Mouse (Mus musculus) Patski (cell line): ENCODE measurements at regions not wholly inside any gene's neighbourhood (a gene's known extent, or its start where the extent isn't known, plus 50 kb on each side); places are given as distances from the start of the nearest gene placed in this dataset.

Source experiments
- ATAC-seq: fragments of 100-300 bp; one replicate; pipeline ENCODE4 v1.8.0; 2021
- CTCF ChIA-PET: fragments of 350-600 bp; sonication (Branson Sonifier 250); formaldehyde crosslinking; loops from one replicate; lab custom pipeline; 2022; ENCODE audit warnings: inconsistent platforms; lab: Charles Lee
- POLR2A ChIA-PET: fragments of 350-600 bp; sonication (Branson Sonifier 250); formaldehyde crosslinking; loops from one replicate; lab custom pipeline; 2022; ENCODE audit warnings: antibody characterized with exemption, inconsistent platforms; lab: Charles Lee
- DNase-seq: peaks from one replicate; pipeline ENCODE4 v3.0.0-alpha.2; 2011; ENCODE audit warnings: low read depth, low spot score
- H3K27me3 ChIP-seq: fragments of 371-371 bp; one replicate; pipeline ENCODE4 v1.5.1; 2021
- CTCF ChIP-seq: fragments of 100-300 bp; IDR thresholded peaks from one replicate; pipeline ENCODE4 v1.5.1; 2021
- in situ Hi-C: fragments of 300-500 bp; cut with MboI; formaldehyde crosslinking; loops from 3 replicates; pipeline ENCODE4 v1.11.1; 2018; ENCODE audit warnings: low pct_unique_long_range_greater_than_20kb, mixed read lengths

DNA sequence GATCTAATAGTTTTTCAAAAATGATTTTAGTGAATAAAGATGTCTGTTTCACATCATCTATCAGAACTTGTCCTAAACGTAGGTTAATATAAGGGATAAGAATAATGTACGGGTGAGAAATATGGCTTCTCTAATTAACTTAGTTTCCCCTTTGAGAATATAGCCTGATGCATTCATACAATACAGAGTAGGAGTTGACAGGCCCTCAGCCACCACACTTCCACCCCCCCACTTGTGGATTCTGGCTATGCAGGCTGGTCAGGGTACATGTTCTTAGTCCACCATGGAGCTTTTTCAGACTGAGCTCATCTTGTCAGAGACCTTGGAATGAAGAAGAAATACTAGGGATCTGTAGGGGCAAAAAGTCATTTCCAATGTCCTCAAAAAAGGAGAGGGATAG lies 80.1 kb downstream of the Anxa1 start:
- ChIA-PET POLR2A (no interaction called here), CTCF (no interaction called here)
- H3K27me3 ChIP-seq = peaks cover 42% of the 10 kb centered on the region
- TF ChIP-seq CTCF = no peak
- no peak for DNase-seq
- in situ Hi-C loops = no loop called here
- no peak for ATAC-seq

DNA sequence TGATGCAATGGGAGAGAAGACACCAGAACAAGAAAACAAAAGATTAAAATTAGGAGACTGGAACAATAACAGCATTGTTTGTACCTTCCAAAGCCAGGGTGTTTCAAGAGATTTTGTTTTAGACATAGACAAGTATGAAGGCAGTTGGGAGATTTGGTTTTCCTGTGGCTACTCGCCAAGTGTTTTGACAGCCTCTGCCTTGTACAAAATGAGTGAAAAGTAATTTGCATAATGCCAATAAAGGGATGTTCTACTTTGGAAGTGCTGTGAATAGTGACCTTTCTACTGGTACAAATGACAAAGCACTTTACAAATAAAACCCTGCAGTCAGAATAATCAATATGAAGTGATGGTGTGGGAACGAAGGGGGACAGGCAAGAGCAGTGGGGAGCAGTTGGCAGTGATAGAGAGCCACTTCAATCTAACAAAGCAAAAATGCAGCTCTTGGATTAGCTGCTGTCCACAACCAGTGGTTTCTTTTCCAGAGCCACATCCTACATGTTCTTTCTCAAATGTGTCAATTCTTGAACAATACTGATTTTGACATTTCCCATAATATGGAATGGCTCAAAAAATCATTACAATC lies 90.6 kb downstream of the Anxa1 start:
- ChIA-PET CTCF (no interaction called here), POLR2A (no interaction called here)
- no peak for TF ChIP-seq CTCF

DNA sequence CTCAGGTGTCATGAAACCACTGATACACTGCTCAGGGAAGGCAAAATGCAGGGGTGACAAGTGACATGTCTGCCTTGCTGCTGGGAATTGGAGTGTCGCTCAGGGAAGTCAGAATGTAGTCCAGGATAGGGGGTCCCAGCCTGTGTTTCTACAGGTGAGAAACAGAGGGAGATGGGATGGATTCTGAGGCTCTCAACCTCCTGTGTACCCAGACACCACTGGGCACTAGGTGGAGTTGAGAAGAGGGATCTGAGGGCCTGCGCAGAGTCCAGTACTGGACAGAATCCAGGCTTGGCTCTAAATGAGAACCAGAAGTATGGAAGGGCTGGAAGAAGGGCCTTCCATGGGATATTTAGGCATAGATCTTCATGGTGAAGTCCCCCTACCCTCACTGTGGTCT lies 92.3 kb downstream of the Anxa1 start:
- in situ Hi-C loops = no loop called here
- DNase-seq (no peak), ATAC-seq (no peak)
- ChIA-PET CTCF (no interaction called here), POLR2A (no interaction called here)
- no peak for TF ChIP-seq CTCF
- peaks cover 66% of the 10 kb centered on the region for H3K27me3 ChIP-seq

More for the DNA sequence above, 90.6 kb downstream of the Anxa1 start:
- ATAC-seq (no peak), DNase-seq (no peak)
- in situ Hi-C loops = no loop called here
- H3K27me3 ChIP-seq = peaks cover 68% of the 10 kb centered on the region

DNA sequence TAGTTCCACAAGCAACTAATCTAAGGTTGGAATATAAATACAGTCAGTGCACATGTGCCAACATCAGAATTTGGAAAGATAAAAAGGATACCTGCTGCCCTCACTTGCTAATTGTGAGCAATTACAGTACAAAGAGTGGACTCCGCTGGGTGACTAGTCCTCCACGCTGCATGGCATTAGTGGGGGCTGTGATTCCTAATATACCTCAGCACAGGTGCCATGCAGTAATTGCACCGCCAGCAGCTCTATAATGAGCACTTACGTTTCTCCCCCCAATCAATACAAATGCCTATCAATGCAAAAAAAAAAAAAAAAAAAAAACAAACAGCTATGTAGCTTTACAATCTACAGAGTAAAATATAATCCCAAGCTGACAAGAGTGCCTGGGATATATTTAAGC lies 105.6 kb downstream of the Anxa1 start:
- ChIA-PET CTCF (no interaction called here), POLR2A (no interaction called here)
- in situ Hi-C loops = no loop called here
- no peak for DNase-seq
- peaks cover 33% of the 10 kb centered on the region for H3K27me3 ChIP-seq
- ATAC-seq = no peak
- TF ChIP-seq CTCF = no peak

DNA sequence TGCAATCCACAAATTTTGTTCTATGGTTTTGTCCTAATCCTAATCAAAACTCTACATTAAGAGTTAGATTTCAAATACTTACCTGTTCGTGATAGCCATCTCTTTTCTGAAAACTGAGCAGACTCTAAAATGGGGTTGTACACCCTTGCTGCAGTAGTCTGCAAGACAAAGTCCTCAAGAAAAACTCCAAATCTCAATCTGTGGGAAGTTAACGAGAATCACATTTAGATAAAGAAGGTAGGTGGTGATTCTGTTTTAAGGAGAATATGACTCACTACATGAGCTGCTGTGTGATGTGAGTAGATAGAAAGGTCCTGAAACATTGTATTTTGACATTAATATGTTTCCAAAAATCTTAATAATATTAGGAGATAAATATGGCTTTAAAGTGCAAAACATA lies 107.6 kb downstream of the Anxa1 start:
- DNase-seq (no peak), ATAC-seq (no peak)
- H3K27me3 ChIP-seq = peaks cover 41% of the 10 kb centered on the region
- ChIA-PET POLR2A (no interaction called here), CTCF (no interaction called here)
- in situ Hi-C loops = no loop called here
- no peak for TF ChIP-seq CTCF

DNA sequence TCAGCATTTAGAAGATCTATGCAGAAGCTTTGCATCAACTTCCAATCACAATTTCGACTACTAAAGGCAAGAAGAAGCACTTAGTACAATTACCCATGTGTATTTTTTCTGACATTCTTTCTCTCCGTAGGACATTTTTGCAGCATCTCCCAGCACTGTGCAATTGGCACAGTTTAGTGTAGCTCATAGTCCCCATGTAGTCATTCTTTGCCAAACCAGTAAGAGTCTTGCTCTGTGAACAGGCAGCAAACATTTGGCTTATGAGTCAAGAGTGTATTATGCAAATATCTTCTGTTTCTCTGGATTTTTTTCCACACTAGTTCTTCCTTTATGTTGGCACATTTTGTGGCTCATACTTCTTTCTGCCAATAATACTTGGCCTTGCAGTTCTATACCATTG lies 129.2 kb downstream of the Anxa1 start:
- ATAC-seq = no peak
- no peak for TF ChIP-seq CTCF
- ChIA-PET POLR2A (no interaction called here), CTCF (no interaction called here)
- H3K27me3 ChIP-seq = peaks cover 38% of the 10 kb centered on the region
- DNase-seq = no peak
- in situ Hi-C loops = no loop called here

DNA sequence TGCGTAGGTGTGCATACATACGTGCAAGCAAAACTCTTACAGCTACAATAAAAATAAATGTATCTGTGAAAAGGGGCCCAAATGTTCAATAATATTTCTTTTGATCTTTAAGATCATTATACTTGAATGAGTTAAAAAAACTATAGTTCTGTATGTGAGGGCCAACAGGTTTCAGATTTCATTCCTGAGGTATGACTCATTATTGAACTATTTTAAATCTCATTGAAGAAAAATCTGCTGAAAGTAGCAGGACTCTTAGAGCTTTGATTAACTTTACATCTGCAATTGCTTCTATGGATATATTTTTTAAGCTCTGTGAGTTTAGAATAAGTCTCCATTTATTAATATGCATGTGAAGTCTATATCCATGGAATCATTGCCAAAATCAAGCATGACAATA lies 138.6 kb downstream of the Anxa1 start:
- ATAC-seq (no peak), DNase-seq (no peak)
- no peak for TF ChIP-seq CTCF
- peaks cover 20% of the 10 kb centered on the region for H3K27me3 ChIP-seq
- CTCF ChIA-PET = no interaction called here
- in situ Hi-C loops = no loop called here
- POLR2A ChIA-PET = no interaction called here

DNA sequence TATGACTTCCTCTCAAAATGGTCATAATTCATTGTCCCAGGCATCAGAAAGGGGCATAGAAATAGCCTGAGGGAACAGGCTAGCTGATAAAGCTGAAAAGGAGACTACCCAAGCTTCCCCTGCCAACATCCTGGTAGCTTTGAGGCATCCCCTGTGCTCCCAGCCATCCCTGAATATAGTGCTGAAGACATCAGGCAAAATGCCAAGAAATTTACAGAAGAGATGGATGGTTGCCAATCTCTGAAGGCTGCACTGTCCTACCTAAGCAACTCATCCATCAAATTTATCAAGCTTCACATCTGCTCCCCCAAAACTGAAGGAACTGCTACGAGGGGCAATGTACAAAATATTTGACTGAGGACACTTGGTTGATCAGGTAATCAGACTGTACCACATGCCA lies 146.9 kb downstream of the Anxa1 start:
- in situ Hi-C loops = no loop called here
- ATAC-seq (no peak), DNase-seq (no peak)
- TF ChIP-seq CTCF = no peak
- ChIA-PET CTCF (no interaction called here), POLR2A (no interaction called here)
- H3K27me3 ChIP-seq = peaks cover 70% of the 10 kb centered on the region

DNA sequence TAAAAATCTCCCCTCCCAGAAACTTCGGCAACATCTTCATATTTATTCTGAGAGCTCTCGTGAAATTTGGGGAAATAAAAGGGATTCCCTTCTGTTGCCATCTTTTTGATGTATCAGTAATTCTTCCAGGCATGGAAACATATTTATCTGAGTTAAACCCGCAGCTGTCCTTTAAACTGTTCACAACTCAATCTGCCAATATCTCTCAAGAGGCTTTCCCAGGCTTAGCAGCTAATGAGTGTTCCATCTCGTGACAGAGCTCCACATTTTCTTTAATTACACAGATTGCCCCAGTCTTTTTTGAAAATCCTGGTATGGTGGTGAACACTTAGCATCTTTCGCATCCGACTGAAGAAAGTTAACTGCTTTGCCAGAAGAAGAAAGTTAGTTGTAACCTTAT lies 149.5 kb downstream of the Anxa1 start:
- DNase-seq (no peak), ATAC-seq (no peak)
- no peak for TF ChIP-seq CTCF
- ChIA-PET POLR2A (no interaction called here), CTCF (interaction anchor here (1.2 kb wide), 1 partner anchor 13 kb away, joined by 5 read pairs; no protein-coding TSS in a partner anchor)
- H3K27me3 ChIP-seq = peaks cover 70% of the 10 kb centered on the region
- in situ Hi-C loops = no loop called here

DNA sequence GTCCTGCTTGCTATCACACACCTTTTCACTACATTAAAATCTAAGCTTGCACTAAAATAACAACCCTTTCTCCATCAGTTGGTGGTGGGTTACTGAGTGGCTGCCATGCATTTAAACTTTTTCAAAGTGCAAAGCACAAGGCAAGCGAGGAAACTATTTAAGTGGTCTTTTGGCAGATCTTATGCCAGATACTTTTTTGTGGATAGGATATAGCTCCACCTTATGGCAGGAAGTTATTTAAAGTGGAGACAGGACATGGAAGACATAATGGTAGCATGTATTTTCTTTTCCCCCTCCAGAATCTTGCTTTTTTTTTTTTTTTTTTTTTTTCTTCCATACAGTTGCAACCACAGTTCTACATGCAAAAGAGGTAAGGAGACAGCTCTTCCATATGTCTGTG lies 150.3 kb downstream of the Anxa1 start:
- TF ChIP-seq CTCF = no peak
- ChIA-PET POLR2A (interaction anchor here (0.7 kb wide), 1 partner anchor 342 kb away, joined by 5 read pairs; no protein-coding TSS in a partner anchor), CTCF (interaction anchor here (1.0 to 1.2 kb wide), 2 partner anchors 12 to 25 kb away, joined by 3 to 5 read pairs; no protein-coding TSS in a partner anchor)
- ATAC-seq (no peak), DNase-seq (no peak)
- H3K27me3 ChIP-seq = peaks cover 70% of the 10 kb centered on the region
- in situ Hi-C loops = no loop called here

DNA sequence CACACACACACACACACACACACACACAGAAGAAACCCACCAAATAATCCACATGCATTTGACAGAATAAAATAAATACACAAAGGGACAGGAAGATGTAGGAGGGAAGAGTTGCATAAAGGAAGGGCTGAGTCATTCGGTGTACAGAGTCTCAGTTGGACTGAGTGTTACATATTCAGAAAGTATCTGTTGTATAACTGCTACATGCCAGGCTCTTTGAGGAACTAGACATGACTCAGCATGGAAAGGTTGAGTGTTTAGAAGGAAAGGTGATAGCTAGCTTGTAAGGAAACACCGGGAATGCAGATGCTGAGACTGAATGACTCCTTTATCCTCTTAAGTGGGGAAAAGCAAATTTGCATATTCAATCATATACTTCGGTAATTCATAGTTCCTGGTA lies 151.3 kb downstream of the Anxa1 start:
- ATAC-seq (no peak), DNase-seq (no peak)
- in situ Hi-C loops = no loop called here
- CTCF ChIA-PET = no interaction called here
- H3K27me3 ChIP-seq = peaks cover 79% of the 10 kb centered on the region
- no peak for TF ChIP-seq CTCF
- POLR2A ChIA-PET = no interaction called here

DNA sequence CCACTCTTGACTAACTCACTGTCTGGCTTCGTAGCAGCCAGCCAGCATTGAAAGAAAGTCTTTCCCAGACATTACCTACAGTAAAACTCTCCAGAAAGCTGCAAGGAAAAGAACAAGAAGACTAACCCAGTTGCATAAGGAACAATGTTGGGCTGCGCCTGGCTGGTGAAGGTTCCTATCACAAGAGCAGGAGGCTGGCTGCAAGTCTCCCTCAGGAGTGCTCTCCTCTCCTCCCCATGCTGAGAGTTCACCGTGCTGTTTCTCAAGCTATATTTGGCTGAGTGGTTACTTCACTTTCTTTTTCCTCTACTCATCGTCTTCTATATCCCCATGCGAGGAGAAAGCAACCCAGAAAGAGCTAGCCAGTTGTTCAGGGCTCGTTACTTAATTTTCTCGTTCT lies 164.0 kb downstream of the Anxa1 start:
- DNase-seq (no peak), ATAC-seq (no peak)
- ChIA-PET POLR2A (no interaction called here), CTCF (no interaction called here)
- TF ChIP-seq CTCF = no peak
- H3K27me3 ChIP-seq = peaks cover 39% of the 10 kb centered on the region
- in situ Hi-C loops = no loop called here
